Mouse (Mus musculus) lung, embryonic 14.5 days (tissue): ENCODE data around the gene Ccdc93. TPM values are rescaled to one million over a fixed set of nuclear protein-coding genes. Genes with fewer than 3 reads are reported as not detected.

Experiments used
- ATAC-seq: fragments of 200-750 bp; cut with Nextera tagmentation; 2 replicates; pipeline ENCODE4 v1.8.0; 2017; ENCODE audit warnings: mild to moderate bottlenecking, moderate TSS enrichment, moderate library complexity; ENCODE audit not compliant: insufficient read depth
- DNase-seq: peaks from one replicate; pipeline ENCODE4 v3.0.0-alpha.2; 2015
- H3K27ac ChIP-seq: fragments of 300-500 bp; sonication (generic); 2 replicates; pipeline ENCODE4 v1.5.1; 2014; ENCODE audit warnings: low read depth, mild to moderate bottlenecking, moderate library complexity
- H3K27me3 ChIP-seq: fragments of 300-500 bp; sonication (generic); 2 replicates; pipeline ENCODE4 v1.6.1; 2014; ENCODE audit warnings: low read length, control low read depth; ENCODE audit not compliant: insufficient read depth
- H3K36me3 ChIP-seq: fragments of 300-500 bp; sonication (generic); 2 replicates; pipeline ENCODE4 v1.6.1; 2014; ENCODE audit warnings: control low read depth; ENCODE audit not compliant: insufficient read depth
- H3K4me1 ChIP-seq: fragments of 300-500 bp; sonication (generic); 2 replicates; pipeline ENCODE4 v1.6.1; 2014; ENCODE audit warnings: antibody characterized with exemption, control low read depth; ENCODE audit not compliant: insufficient read depth
- H3K4me2 ChIP-seq: fragments of 300-500 bp; sonication (generic); 2 replicates; pipeline ENCODE4 v1.6.1; 2014; ENCODE audit warnings: mild to moderate bottlenecking
- H3K4me3 ChIP-seq: fragments of 300-500 bp; sonication (generic); 2 replicates; pipeline ENCODE4 v1.5.1; 2014; ENCODE audit warnings: low read depth, low read length
- H3K9ac ChIP-seq: fragments of 300-500 bp; sonication (generic); 2 replicates; pipeline ENCODE4 v1.6.1; 2014
- H3K9me3 ChIP-seq: fragments of 300-500 bp; sonication (generic); 2 replicates; pipeline ENCODE4 v1.6.1; 2016; ENCODE audit warnings: low read depth, low read length, control low read depth
- CTCF ChIP-seq: IDR thresholded peaks from 2 replicates; pipeline ENCODE4 v1.5.1; 2016; ENCODE audit warnings: antibody characterized with exemption, low read depth
- WGBS: fragments of 180-500 bp; shearing (Covaris S2); extraction: QIAGEN DNeasy Blood & Tissue Kit; methylation state at CpG from one replicate; pipeline ENCODE4 v1.1.7; 2014; 5-methylcytosine and 5-hydroxymethylcytosine counted together
- polyA plus RNA-seq: library from polyadenylated mRNA; unstranded; fragments of >200 nt; fragmentation: Nextera tagmentation; extraction: Ambion mirVana; gene quantifications from 2 replicates; pipeline ENCODE4 v1.2.1, GENCODE M21; 2014

Ccdc93 gene
- polyA plus RNA-seq: 8.8 and 9.9 TPM in 2 replicates

DNA sequence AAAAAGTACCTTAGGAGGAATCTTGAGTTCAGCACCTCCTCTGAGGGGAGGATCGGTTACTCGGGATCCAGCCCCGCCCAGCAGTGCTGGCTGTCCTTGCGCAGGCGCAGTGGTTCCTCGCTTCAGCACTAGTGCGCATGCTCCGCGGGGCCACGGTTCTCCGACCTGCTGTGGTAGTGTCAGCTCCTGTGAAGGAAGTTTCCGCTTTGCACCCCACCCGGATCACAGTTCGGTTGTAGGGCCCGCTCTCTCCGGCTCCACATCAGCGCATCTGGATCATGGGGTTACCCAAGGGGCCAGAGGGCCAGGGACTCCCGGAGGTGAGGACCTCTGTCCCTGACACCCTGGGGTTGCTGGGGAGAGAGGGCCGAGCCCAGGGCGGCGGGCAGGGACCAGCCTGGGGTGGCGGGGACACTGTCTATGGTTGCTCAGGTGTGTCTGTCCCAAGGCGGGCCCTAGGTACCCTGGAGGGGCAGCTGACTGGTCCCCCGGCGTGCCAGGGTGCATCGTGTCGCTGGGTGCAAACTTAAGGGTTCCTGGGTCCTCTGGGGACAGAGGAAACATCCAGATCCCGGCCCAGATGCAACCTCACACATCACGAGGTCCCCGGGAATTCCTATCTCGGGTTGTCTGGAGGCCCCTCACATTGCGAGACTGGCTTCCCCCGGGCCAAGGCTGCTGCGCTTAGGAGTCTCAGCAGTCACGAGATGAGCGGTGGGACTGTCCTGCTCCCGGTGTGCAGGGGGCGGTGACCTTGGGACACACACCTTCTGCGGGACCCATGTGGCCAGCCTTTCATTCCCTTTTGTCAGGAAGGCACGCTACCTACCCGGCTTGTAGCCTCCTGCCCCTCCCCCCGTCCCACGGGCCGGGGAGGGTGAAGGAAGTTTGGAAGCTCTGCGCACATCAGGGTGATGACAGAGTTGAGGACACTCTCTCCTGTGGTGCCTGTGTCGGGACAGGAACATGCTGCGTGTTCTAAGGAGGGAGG is at the start of gene Ccdc93:
Ccdc93 (plus strand) TSS at position 112 of the 991 bp plus-strand sequence.
- ATAC-seq: peak; percentile 94
- Histone ChIP-seq H3K4me2 (peak within 1 kb of the TSS; percentile 96), H3K4me3 (peak within 1 kb of the TSS; percentile 79), H3K27ac (peak within 1 kb of the TSS; percentile 2; the same call in 1 of the 2 replicates), H3K4me1 (no peaks in the 10 kb centered on the region), H3K36me3 (peaks cover 8% of the 10 kb centered on the region; the same call in 1 of the 2 replicates), H3K27me3 (no peaks in the 10 kb centered on the region), H3K9me3 (no peaks in the 10 kb centered on the region), H3K9ac (peak within 1 kb of the TSS; percentile 83)
- DNase-seq: peak; percentile 98
- under 1% methylated on average over 47 of the region's 47 CpGs for WGBS
- TF ChIP-seq CTCF: no peak

DNA sequence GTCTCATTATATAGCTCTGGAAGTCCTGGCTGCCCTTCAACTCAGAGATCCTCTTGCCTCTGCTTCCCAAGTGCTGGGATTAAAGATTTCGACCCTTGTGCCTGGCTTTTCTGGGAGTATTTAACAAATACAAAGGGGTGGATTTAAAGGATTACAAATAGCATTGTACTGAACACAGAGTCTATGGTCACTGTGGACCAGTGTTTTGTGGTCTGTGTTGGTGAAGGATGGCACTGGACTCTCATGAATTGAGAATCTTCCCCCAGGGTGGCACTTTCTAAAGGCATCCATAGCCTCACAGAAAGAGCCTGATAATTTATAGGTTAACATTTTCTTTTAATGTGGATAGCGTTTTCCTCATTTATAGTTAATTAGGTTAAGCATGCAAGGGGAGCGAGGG is 49.3 kb upstream of the Ccdc93 start:
- no peaks in the 10 kb centered on the region for H3K27me3 ChIP-seq
- no peak overlapping the region for H3K4me2 ChIP-seq
- no peaks in the 10 kb centered on the region for H3K36me3 ChIP-seq
- H3K4me3 ChIP-seq: no peak overlapping the region
- no peak overlapping the region for H3K9ac ChIP-seq
- no peaks in the 10 kb centered on the region for H3K4me1 ChIP-seq
- no peak overlapping the region for H3K27ac ChIP-seq
- no peak for DNase-seq
- TF ChIP-seq CTCF: no peak
- no peak for ATAC-seq
- no peaks in the 10 kb centered on the region for H3K9me3 ChIP-seq
- WGBS: 82% methylated on average over 3 of the region's 3 CpGs

DNA sequence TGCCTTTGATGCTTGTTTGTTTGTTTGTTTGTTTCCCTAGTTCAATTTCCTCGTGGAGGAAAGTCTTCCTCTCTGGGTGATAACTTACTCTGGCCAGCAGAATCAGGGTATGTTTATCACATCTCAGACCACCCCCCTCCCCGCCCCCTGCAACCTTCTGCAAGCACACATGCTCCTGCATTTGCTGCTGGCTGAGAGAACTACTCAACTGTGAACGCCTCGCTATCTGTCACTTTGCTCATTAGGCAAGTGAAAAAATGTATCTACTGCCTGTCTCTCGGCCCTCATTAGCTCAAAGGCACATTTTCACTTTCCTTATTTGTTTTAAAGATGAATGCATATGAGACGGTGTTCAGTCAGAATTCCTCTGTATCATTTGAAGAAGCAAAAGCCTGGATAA is 42.5 kb upstream of the Ccdc93 start:
- no peak overlapping the region for H3K4me3 ChIP-seq
- ATAC-seq: no peak
- no peak for DNase-seq
- H3K27ac ChIP-seq: no peak overlapping the region
- no peak for TF ChIP-seq CTCF
- no peaks in the 10 kb centered on the region for H3K4me1 ChIP-seq
- no peak overlapping the region for H3K9ac ChIP-seq
- H3K9me3 ChIP-seq: no peaks in the 10 kb centered on the region
- H3K27me3 ChIP-seq: no peaks in the 10 kb centered on the region
- H3K4me2 ChIP-seq: no peak overlapping the region
- H3K36me3 ChIP-seq: no peaks in the 10 kb centered on the region
- WGBS: 24% methylated on average over 6 of the region's 6 CpGs

DNA sequence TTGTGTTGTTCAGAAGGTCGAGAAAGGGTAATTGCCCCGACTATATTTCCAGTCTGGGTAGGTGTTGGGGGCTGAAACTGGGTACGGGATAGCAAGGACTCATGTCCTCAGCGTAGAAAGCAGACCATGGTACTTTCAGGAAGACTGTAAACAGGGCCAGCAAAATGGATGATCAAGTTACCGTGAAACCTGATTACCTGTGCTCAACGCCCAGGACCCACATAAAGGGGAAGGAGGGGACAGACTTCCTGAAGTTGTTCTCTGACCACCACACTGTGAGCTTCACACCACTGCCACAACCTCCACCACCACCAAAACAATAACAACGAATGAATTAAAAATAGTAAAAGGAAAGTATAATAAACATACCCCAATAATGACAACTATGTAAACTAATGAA is 42.1 kb upstream of the Ccdc93 start:
- H3K27me3 ChIP-seq: no peaks in the 10 kb centered on the region
- no peaks in the 10 kb centered on the region for H3K9me3 ChIP-seq
- H3K27ac ChIP-seq: no peak overlapping the region
- H3K4me3 ChIP-seq: no peak overlapping the region
- 39% methylated on average over 7 of the region's 7 CpGs for WGBS
- DNase-seq: no peak
- H3K9ac ChIP-seq: no peak overlapping the region
- TF ChIP-seq CTCF: no peak
- H3K4me1 ChIP-seq: no peaks in the 10 kb centered on the region
- no peak for ATAC-seq
- H3K4me2 ChIP-seq: no peak overlapping the region
- H3K36me3 ChIP-seq: no peaks in the 10 kb centered on the region

DNA sequence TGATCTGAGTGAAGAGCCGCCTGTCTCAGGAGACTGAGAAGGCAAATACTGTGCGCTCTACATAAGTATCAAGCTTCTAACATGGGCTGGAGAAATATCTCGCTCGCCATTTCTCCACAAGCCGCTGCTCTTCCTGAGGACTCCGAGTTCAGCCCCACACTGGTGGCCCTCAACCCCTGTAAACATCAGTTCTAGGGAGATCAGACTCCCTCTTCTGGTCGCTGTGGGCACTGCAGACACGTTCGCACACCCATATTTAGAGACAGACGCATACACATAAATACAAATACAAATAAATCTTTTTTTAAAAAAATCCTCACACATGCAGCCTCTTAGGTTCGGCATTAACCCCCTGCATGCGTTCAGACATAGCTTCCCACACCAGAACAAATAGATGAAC is 41.3 kb upstream of the Ccdc93 start:
- Histone ChIP-seq H3K9ac (no peak overlapping the region), H3K27me3 (no peaks in the 10 kb centered on the region), H3K4me1 (peaks cover 2% of the 10 kb centered on the region; the same call in 1 of the 2 replicates), H3K4me2 (no peak overlapping the region), H3K9me3 (no peaks in the 10 kb centered on the region), H3K27ac (no peak overlapping the region), H3K36me3 (no peaks in the 10 kb centered on the region), H3K4me3 (no peak overlapping the region)
- no peak for ATAC-seq
- DNase-seq: no peak
- peak; percentile 33 for TF ChIP-seq CTCF
- WGBS: 83% methylated on average over 12 of the region's 12 CpGs

DNA sequence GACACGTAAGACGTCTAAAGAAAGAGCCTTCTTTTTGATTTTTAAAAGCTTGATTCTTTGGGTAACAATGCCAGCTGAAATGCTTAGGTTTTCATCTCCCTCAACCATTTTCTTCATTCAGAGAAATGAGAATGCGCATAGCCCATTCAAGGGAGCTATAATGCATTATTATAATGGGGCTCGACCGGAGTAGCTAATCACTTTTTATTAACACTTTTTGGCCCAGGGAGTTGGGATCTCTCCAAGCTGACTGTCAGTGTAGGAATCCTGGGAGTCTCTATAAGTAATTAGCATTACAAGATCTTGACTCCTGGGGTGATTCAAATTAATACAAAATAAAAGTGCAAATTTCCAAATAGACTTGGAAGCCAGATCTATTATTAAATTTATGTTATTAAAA is 40.8 kb upstream of the Ccdc93 start:
- WGBS: 91% methylated on average over 5 of the region's 5 CpGs
- Histone ChIP-seq H3K27ac (no peak overlapping the region), H3K4me1 (peaks cover 2% of the 10 kb centered on the region; the same call in 1 of the 2 replicates), H3K9ac (no peak overlapping the region), H3K27me3 (no peaks in the 10 kb centered on the region), H3K9me3 (no peaks in the 10 kb centered on the region), H3K4me2 (no peak overlapping the region), H3K36me3 (no peaks in the 10 kb centered on the region), H3K4me3 (no peak overlapping the region)
- TF ChIP-seq CTCF: no peak
- ATAC-seq (no peak), DNase-seq (no peak)

DNA sequence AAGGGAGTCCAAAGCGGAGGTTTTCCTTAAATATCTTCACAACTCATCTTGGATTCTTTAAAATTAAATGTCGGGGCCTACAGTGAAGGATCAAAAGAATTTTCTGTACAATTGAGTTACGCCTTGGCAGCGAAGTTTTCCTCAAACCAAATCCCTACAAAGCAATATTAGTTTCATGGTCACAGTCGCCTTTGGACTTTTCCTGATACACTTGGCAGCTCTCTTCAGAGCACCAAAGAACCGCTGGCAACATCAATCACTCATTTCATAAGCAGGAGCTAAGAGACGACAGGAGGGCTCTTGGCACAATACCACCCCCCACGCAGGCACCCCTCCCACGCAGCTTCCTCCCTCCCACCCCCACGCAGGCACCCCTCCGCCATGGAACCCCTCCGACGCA is 40.4 kb upstream of the Ccdc93 start:
- no peak for TF ChIP-seq CTCF
- no peak overlapping the region for H3K9ac ChIP-seq
- ATAC-seq (no peak), DNase-seq (no peak)
- no peaks in the 10 kb centered on the region for H3K36me3 ChIP-seq
- H3K4me3 ChIP-seq: no peak overlapping the region
- no peak overlapping the region for H3K27ac ChIP-seq
- no peaks in the 10 kb centered on the region for H3K9me3 ChIP-seq
- no peaks in the 10 kb centered on the region for H3K27me3 ChIP-seq
- peaks cover 2% of the 10 kb centered on the region; the same call in 1 of the 2 replicates for H3K4me1 ChIP-seq
- 56% methylated on average over 13 of the region's 13 CpGs for WGBS
- no peak overlapping the region for H3K4me2 ChIP-seq
